Mouse (Mus musculus): ENCODE measurements at regions not wholly inside any gene's neighbourhood (a gene's known extent, or its start where the extent isn't known, plus 50 kb on each side); places are given as distances from the start of the nearest gene placed in this dataset.

GRCm38 (mm10) chr2:128428651-128429633, 162.1 kb upstream of the Spdye4c start:
- intact Hi-C loops (cut with DNase I): no loop called here

- intact Hi-C loops (cut with DNase I): no loop called here
These were observed 161.2 kb upstream of the Spdye4c start for GRCm38 (mm10) chr2:128429786-128430185.

- intact Hi-C loops (cut with DNase I): no loop called here
These were observed 160.2 kb upstream of the Spdye4c start for GRCm38 (mm10) chr2:128430776-128431291.

- intact Hi-C loops (cut with DNase I): no loop called here
These were observed 159.3 kb upstream of the Spdye4c start for GRCm38 (mm10) chr2:128431751-128432150.

- intact Hi-C loops (cut with DNase I): no loop called here
These were observed 158.3 kb upstream of the Spdye4c start for GRCm38 (mm10) chr2:128432741-128433140.

GRCm38 (mm10) chr2:128433553-128434081, 157.4 kb upstream of the Spdye4c start:
- intact Hi-C loops (cut with DNase I): no loop called here

DNA sequence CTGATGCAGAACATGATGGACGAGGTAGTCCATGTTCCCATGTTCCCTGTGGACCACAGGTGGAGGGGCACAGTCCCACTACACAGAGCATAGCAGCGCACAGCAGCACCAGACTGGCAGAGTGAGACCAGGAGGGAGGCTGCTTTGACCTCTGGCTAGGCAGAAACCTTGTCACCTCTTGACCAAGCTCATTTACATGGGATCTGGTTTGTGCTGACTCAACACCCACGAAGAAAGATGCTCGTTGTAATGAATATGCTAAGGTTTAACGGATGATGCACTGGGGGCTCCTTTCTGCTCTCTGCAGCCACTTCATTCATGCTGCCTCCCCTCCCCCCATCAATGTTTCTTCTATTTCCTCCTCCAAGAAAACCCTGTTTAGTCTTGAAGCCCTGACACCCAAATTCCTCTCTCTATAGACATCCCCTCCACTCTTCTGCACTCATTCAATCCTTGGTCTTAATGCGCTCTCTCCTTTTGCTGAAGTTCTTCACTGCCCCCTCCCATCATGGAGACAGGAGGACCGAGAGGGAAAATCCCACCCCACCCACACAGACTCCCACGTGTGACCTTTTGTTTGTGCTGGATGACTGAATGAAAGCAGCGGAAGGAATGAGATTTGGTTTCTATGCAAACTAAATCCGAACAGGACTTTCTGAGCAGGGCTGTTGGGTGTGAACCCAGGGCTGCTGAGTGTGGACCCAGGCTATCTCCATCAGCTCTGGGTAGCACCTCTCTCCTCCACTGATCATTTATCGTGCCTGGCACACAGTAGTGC, 156.6 kb upstream of the Spdye4c start:
- intact Hi-C loops (cut with DNase I): no loop called here

- intact Hi-C loops (cut with DNase I): no loop called here
These were observed 154.6 kb upstream of the Spdye4c start for GRCm38 (mm10) chr2:128436378-128436777.

GRCm38 (mm10) chr2:128437698-128438097, 153.3 kb upstream of the Spdye4c start:
- intact Hi-C loops (cut with DNase I): no loop called here

DNA sequence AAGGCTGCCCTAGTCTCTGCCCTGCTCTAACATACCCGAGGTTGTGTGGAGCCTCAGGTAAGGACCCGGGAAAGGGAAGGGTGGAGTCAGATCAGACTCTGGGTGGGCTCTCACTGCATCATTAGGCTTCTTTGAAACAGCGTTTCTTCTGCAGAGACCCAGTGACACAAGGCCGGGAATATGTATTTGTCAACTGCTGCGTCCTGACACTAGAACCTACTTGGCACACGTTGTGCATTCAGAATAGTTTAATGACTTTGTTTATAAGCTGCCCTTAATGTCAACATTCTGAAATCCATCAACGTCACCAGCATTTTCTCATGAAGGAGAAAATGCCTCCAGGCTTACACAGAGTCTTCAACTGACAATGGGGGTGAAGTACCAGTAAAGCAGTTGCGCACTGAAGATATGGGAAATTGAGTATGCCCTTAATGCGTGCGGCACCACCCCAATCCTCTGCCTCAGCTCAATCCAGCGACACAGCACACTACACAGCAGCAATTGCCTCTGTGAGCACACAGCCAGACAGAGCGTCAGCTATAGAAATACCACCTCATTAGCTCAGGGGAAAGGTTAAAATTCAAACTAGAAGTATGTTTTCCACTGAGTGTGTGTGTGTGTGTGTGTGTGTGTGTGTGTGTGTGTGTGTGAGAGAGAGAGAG, 152.7 kb upstream of the Spdye4c start:
- intact Hi-C loops (cut with DNase I): no loop called here

DNA sequence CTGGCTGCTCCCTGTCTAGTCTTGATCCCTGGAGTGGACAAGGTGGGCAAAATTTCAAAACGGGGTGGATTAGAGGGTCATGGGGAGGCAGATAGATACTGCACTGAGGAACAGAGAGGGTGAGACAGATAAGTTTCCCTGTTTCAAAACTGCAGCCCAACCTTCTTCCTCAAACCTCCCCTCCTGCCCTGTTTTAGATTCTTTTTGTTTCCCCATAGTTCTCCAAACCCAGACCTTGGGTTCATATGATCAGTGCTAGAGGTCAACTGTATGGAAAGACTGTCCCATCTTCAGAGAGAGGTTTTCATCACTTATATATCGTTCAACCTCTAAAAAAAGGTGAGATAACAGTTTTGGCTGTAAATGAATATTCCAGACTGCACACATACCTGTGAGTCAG, 152.1 kb upstream of the Spdye4c start:
- intact Hi-C loops (cut with DNase I): no loop called here

DNA sequence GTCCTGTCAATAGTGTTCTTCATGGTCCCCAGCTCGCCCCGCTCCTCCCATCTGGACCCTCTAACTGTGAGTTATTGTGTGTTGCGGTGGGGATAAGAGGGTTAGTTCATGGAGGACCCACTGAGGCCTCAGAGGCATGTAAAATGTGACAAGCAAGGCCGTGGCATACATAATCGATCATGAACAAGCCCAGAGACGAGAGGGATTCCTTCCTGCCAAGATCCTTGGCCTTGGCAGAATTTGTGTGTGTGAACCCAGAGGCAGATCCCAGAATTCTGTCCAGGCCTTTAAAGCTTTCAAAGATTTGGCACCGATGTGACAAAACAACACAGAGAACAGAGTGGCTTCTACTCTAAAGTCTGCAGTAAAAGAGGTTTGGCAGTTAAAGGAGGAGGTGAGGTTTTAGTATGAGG, 146.4 kb upstream of the Spdye4c start:
- intact Hi-C loops (cut with DNase I): no loop called here

DNA sequence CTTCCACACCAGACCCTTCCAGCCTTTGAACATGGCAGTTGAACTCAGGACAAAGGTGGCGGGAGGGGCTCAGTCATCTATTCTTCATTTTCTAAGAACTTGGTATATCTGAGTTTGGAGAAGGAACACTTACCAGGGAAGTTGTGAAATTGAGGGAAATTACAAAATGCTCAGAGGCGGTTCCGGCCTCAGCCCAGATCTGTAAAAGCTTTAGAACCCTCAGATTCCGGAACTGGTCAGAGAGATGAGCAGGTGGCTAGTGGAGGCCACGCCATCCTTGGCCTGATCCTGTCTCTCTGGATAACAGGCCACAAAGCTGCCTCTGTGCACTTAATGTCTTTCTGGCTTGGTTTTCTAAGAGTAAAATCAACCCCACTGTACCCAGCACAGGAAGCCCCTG, 145.6 kb upstream of the Spdye4c start:
- intact Hi-C loops (cut with DNase I): no loop called here

DNA sequence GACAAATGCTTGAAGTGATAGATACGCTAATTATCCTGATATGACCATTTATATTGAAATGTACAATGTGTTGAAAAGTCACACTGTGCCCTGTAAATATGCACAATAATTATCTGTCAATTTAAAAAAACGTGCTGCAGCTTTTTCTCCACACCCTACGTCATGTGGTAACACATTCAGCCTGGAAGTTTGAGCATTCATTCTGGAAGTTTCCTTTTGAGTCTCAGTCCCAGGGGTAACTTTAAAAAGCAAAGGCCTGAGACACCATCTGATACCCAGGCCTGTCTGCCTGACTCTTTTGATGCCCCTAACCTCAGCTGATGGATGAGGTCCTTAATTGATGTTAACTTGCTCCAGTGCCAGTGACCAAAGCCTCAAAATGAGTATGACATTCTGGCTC, 141.7 kb upstream of the Spdye4c start:
- intact Hi-C loops (cut with DNase I): no loop called here

GRCm38 (mm10) chr2:128450045-128450444, 141.0 kb upstream of the Spdye4c start:
- intact Hi-C loops (cut with DNase I): no loop called here

GRCm38 (mm10) chr2:128451554-128452239, 139.3 kb upstream of the Spdye4c start:
- intact Hi-C loops (cut with DNase I): no loop called here

- intact Hi-C loops (cut with DNase I): no loop called here
These were observed 138.4 kb upstream of the Spdye4c start for GRCm38 (mm10) chr2:128452582-128452981.

DNA sequence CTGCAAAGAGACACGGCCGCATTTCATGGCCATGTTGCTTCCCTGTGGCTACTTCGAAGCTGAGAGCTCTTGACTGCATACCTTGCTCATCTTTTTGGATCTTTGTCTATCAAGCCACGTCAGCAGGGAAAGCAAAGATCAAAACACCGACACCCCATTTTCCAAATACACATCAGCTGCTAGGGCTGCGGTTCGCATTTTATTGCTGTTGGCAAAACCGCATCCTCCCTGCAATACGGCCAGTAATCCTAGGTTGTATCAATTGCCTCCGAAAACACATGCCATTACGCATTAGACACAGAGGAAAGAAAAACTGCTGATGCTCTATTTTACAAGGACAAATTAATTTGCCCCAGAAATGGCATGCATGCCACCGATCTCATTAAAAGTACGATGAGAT, 136.5 kb upstream of the Spdye4c start:
- intact Hi-C loops (cut with DNase I): no loop called here

DNA sequence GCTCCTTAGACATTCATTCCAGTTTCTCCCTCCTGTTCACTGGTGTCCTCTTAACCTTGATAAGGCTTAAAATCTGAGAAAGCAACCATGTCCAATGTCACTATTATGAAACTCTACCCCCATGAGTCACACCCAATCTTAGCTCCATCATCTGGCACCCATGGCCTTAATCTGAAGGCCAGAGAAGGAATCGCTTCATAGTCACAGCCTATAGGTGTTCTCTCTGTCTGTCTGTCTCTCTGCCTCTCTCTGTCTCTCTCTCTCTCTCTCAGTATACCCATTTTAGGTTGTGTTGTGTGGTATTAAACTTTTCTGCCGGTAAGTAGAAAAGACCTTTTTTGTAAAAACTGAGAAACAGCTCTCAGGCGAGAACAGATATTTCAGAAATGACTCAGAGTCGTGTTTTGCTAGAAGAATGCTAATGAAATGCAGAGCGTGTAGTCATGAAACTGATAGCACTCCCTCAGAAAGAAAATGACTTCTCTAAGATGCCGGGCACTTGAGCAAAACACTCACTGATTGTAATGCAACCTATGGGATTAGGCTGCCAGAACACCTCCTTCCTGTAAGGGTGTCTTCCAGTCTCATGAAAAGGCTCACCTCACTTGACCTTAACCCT, 133.3 kb upstream of the Spdye4c start:
- intact Hi-C loops (cut with DNase I): no loop called here
